Mouse (Mus musculus) stomach, postnatal 0 days (tissue): ENCODE measurements around the gene Piga.

Experiments used
- CTCF ChIP-seq: IDR thresholded peaks from 2 replicates; pipeline ENCODE4 v1.5.1; 2016; ENCODE audit warnings: antibody characterized with exemption, low read depth, mild to moderate bottlenecking, moderate library complexity
- EP300 ChIP-seq: optimal IDR thresholded peaks from 2 replicates; pipeline ENCODE3; 2016; ENCODE audit warnings: antibody characterized with exemption

GRCm38 (mm10) chrX:164432682-164433081 is 13.1 kb downstream of the Piga start:
- TF ChIP-seq CTCF (no peak), EP300 (no peak)
